Mouse (Mus musculus): ENCODE data around the gene Hoxc13. TPM values are rescaled to one million over a fixed set of nuclear protein-coding genes. Genes with fewer than 3 reads are reported as not detected.

Gene Hoxc13
- total and polyA plus RNA-seq, 3 experiments = not detected

- no peak overlapping the region for H3K27ac ChIP-seq (ENCODE audit: control insufficient read depth, low read depth, low read length)
- H3K4me3 ChIP-seq (ENCODE audit: control insufficient read depth in 1 of 2, insufficient read depth in 1 of 2, low read depth in 2 of 2, low read length in 2 of 2) = no peak overlapping the region
Observed at GRCm38 (mm10) chr15:102943468-102943813, 22.5 kb downstream of the Hoxc13 start.

GRCm38 (mm10) chr15:102945185-102946077 lies 24.5 kb downstream of the Hoxc13 start:
- Histone ChIP-seq H3K9me3 (replicated peaks; ENCODE audit: insufficient read depth, low read length) (no peaks in the 10 kb centered on the region), H3K36me3 (ENCODE audit: control insufficient read depth in 1 of 2, insufficient read depth in 2 of 2, low read length in 2 of 2) (peaks cover 0 to 5% of the 10 kb centered on the region in 2 experiments; a peak in 1 of 4 replicates), H3K4me1 (ENCODE audit: control insufficient read depth in 1 of 2, insufficient read depth in 2 of 2, low read length in 2 of 2) (peaks cover 5 to 6% of the 10 kb centered on the region in 2 experiments; a peak in 3 of 4 replicates), H3K27me3 (ENCODE audit: control insufficient read depth in 1 of 2, insufficient read depth in 2 of 2, low read length in 2 of 2) (peaks cover 3 to 20% of the 10 kb centered on the region in 2 experiments; a peak in 3 of 4 replicates), H3K9ac (ENCODE audit: control insufficient read depth, low read depth, low read length, poor library complexity, severe bottlenecking) (peak overlapping the region; percentile 69), H3K4me3 (ENCODE audit: control insufficient read depth in 1 of 2, insufficient read depth in 1 of 2, low read depth in 2 of 2, low read length in 2 of 2) (peak overlapping the region; percentile 69 to 80), H3K79me2 (ENCODE audit: control insufficient read depth, insufficient read depth, low read length, poor library complexity) (no peaks in the 10 kb centered on the region; the same call in 1 of the 2 replicates), H3K27ac (ENCODE audit: control insufficient read depth, low read depth, low read length) (peak overlapping the region; percentile 78)
- DNase-seq (ENCODE audit: low read depth, low spot score) = peak; percentile 84
- TF ChIP-seq MAZ (IDR thresholded peaks at IDR 0.05; ENCODE audit: low read depth, low read length) (peak; percentile 52; the same call in 1 of the 2 replicates), ZNF384 (IDR thresholded peaks at IDR 0.05; ENCODE audit: low read depth, low read length) (peak; percentile 90), USF2 (IDR thresholded peaks at IDR 0.05; ENCODE audit: borderline replicate concordance in 1 of 2, insufficient read depth in 1 of 2, low read depth in 1 of 2, low read length in 2 of 2) (no peak), ELF1 (IDR thresholded peaks at IDR 0.05; ENCODE audit: low read depth, low read length) (peak; percentile 65), ZMIZ1 (IDR thresholded peaks at IDR 0.05; ENCODE audit: low read depth, low read length) (peak; percentile 83), UBTF (IDR thresholded peaks at IDR 0.05; ENCODE audit: borderline replicate concordance, insufficient read depth, low read depth, low read length) (no peak), NELFE (IDR thresholded peaks at IDR 0.05; ENCODE audit: low read depth, low read length) (peak; percentile 82), RCOR1 (IDR thresholded peaks at IDR 0.05; ENCODE audit: low read depth, low read length) (no peak; the same call in 1 of the 2 replicates), ETS1 (IDR thresholded peaks at IDR 0.05; ENCODE audit: low read depth, low read length) (peak; percentile 64), POLR2AphosphoS2 (IDR thresholded peaks at IDR 0.05; ENCODE audit: low read length) (peak; percentile 91), GABPA (IDR thresholded peaks at IDR 0.05; ENCODE audit: low read depth, low read length) (no peak), TBP (IDR thresholded peaks at IDR 0.05; ENCODE audit: low read depth, low read length) (peak; percentile 93), EP300 (IDR thresholded peaks at IDR 0.05; ENCODE audit: low read depth in 1 of 2, low read length in 2 of 2) (peak; percentile 39 to 74), HCFC1 (IDR thresholded peaks at IDR 0.05; ENCODE audit: low read depth, low read length) (peak; percentile 79), SMC3 (IDR thresholded peaks at IDR 0.05; ENCODE audit: low read depth, low read length) (peak; percentile 19; the same call in 1 of the 2 replicates), BHLHE40 (IDR thresholded peaks at IDR 0.05; ENCODE audit: borderline replicate concordance, low read depth, low read length) (peak; percentile 14; the same call in 1 of the 2 replicates), MAFK (IDR thresholded peaks at IDR 0.05; ENCODE audit: borderline replicate concordance, low read depth, low read length) (no peak), MAX (IDR thresholded peaks at IDR 0.05; ENCODE audit: low read length) (peak; percentile 15), TCF12 (IDR thresholded peaks at IDR 0.05; ENCODE audit: low read depth, low read length) (0 out of 2 replicates have a peak, but pooled peaks have one; percentile 57), NRF1 (IDR thresholded peaks at IDR 0.05; ENCODE audit: insufficient read depth, low read depth, low read length, poor library complexity, severe bottlenecking) (no peak), CTCF (IDR thresholded peaks at IDR 0.05 in 2 of 3, conservative IDR thresholded peaks at IDR 0.05 in 1 of 3; ENCODE audit: control insufficient read depth in 1 of 3, insufficient read depth in 1 of 3, low read depth in 2 of 3, low read length in 3 of 3, poor library complexity in 1 of 3, severe bottlenecking in 1 of 3) (peak in 1 of 3 experiments; percentile 9; a peak in 1 of 6 replicates), POLR2A (IDR thresholded peaks at IDR 0.05; ENCODE audit: control insufficient read depth in 1 of 2, insufficient read depth in 1 of 2, low read depth in 1 of 2, low read length in 2 of 2, poor library complexity in 1 of 2) (peak; percentile 50 to 91; a peak in 3 of 4 replicates), SIN3A (IDR thresholded peaks at IDR 0.05; ENCODE audit: low read length) (peak; percentile 73), ZKSCAN1 (IDR thresholded peaks at IDR 0.05; ENCODE audit: low read depth, low read length) (peak; percentile 14; the same call in 1 of the 2 replicates), MYC (IDR thresholded peaks at IDR 0.05; ENCODE audit: low read depth, low read length) (peak; percentile 41; the same call in 1 of the 2 replicates), TAL1 (IDR thresholded peaks at IDR 0.05; ENCODE audit: low read length) (peak; percentile 23; the same call in 1 of the 2 replicates), ZC3H11A (IDR thresholded peaks at IDR 0.05; ENCODE audit: low read depth, low read length) (no peak)

More at GRCm38 (mm10) chr15:102943468-102943813, 22.5 kb downstream of the Hoxc13 start:
- Histone ChIP-seq H3K4me1 (ENCODE audit: control insufficient read depth in 1 of 2, insufficient read depth in 2 of 2, low read length in 2 of 2) (peaks cover 5 to 6% of the 10 kb centered on the region in 2 experiments; a peak in 3 of 4 replicates), H3K36me3 (ENCODE audit: control insufficient read depth in 1 of 2, insufficient read depth in 2 of 2, low read length in 2 of 2) (peaks cover 0 to 5% of the 10 kb centered on the region in 2 experiments; a peak in 1 of 4 replicates), H3K9me3 (replicated peaks; ENCODE audit: insufficient read depth, low read length) (no peaks in the 10 kb centered on the region), H3K9ac (ENCODE audit: control insufficient read depth, low read depth, low read length, poor library complexity, severe bottlenecking) (no peak overlapping the region), H3K79me2 (ENCODE audit: control insufficient read depth, insufficient read depth, low read length, poor library complexity) (no peaks in the 10 kb centered on the region; the same call in 1 of the 2 replicates), H3K27me3 (ENCODE audit: control insufficient read depth in 1 of 2, insufficient read depth in 2 of 2, low read length in 2 of 2) (peaks cover 0 to 18% of the 10 kb centered on the region in 2 experiments)
- no peak for DNase-seq (ENCODE audit: low read depth, low spot score)
- TF ChIP-seq POLR2AphosphoS2 (IDR thresholded peaks at IDR 0.05; ENCODE audit: low read length) (no peak), TCF12 (IDR thresholded peaks at IDR 0.05; ENCODE audit: low read depth, low read length) (no peak), HCFC1 (IDR thresholded peaks at IDR 0.05; ENCODE audit: low read depth, low read length) (no peak)

All from MEL (cell line).